Comparison of ENCODE assay signal across 10 mouse cellular contexts in genomic region chr2:26506746-26507280, GRCm38 (mm10). TPM values are rescaled to one million over a fixed set of nuclear protein-coding genes. Genes with fewer than 3 reads are reported as not detected.
DNase-seq lines count a peak whose midpoint lies in the region; ATAC-seq and TF ChIP-seq lines count a peak whose summit lies in the region.
"Had no signal": no experiment of that assay in that cellular context is flagged by ENCODE, and none has a peak within 500 bp of the region (broad histone marks: within the 10 kb centered on the region; RNA-seq: fewer than 3 reads in every experiment).

No protein-coding gene starts in this region.

- no peaks in the 10 kb centered on the region for H3K27me3 ChIP-seq in kidney, adult 2 months (replicated peaks; ENCODE audit: control insufficient read depth, insufficient read depth, low read length)
- H3K27me3 ChIP-seq in forebrain, embryonic 15.5 days, result 0 out of 2 replicates have a peak, but pooled peaks cover 8% of the 10 kb centered on the region
- H3K27me3 ChIP-seq in liver, embryonic 11.5 days (replicated peaks; ENCODE audit: control insufficient read depth, insufficient read depth, low read length), result peaks cover 28% of the 10 kb centered on the region

- no peak for TF ChIP-seq POLR2A in kidney, adult 2 months (IDR thresholded peaks at IDR 0.05; ENCODE audit: low read depth, low read length)

- TF ChIP-seq CTCF in kidney, adult 2 months (conservative IDR thresholded peaks at IDR 0.05; ENCODE audit: insufficient read depth, insufficient read length, low read depth, low read length), result no peak

- H3K27ac ChIP-seq in kidney, adult 2 months (ENCODE audit: insufficient read depth, low read depth, low read length), result peak overlapping the region; percentile 68
- peak overlapping the region; percentile 45; the same call in 1 of the 2 replicates for H3K27ac ChIP-seq in forebrain, embryonic 15.5 days (replicated peaks)
- peak overlapping the region; percentile 13; the same call in 1 of the 2 replicates for H3K27ac ChIP-seq in liver, embryonic 11.5 days (ENCODE audit: low read depth, low read length)

- peaks cover 16% of the 10 kb centered on the region for H3K4me1 ChIP-seq in kidney, adult 2 months (ENCODE audit: control insufficient read depth, insufficient read depth, low read length)
- peaks cover 49% of the 10 kb centered on the region for H3K4me1 ChIP-seq in forebrain, embryonic 15.5 days
- H3K4me1 ChIP-seq in liver, embryonic 11.5 days (replicated peaks; ENCODE audit: control insufficient read depth, insufficient read depth, low read length), result peaks cover 15% of the 10 kb centered on the region

- ATAC-seq in forebrain, embryonic 15.5 days (replicated peaks), result no peak
- no peak for ATAC-seq in liver, embryonic 11.5 days (replicated peaks; ENCODE audit: low FRiP score)
- ATAC-seq in megakaryocyte progenitor cell, adult 5-6 weeks (replicated peaks; ENCODE audit: poor library complexity), result no peak

- 90% methylated on average over 3 of the region's 3 CpGs for WGBS in kidney, adult 2 months
- 83% methylated on average over 3 of the region's 3 CpGs for WGBS in forebrain, embryonic 15.5 days
- WGBS in liver, embryonic 11.5 days, result 89% methylated on average over 3 of the region's 3 CpGs

- H3K9ac ChIP-seq in forebrain, embryonic 15.5 days (replicated peaks), result no peak overlapping the region
- no peak overlapping the region for H3K9ac ChIP-seq in liver, embryonic 11.5 days (ENCODE audit: low read depth, low read length)

- H3K4me3 ChIP-seq in kidney, adult 2 months (ENCODE audit: insufficient read depth, low read depth, low read length), result no peak overlapping the region
- H3K4me3 ChIP-seq in forebrain, embryonic 15.5 days, result no peak overlapping the region
- H3K4me3 ChIP-seq in liver, embryonic 11.5 days (ENCODE audit: low read depth, low read length), result no peak overlapping the region

- DNase-seq in kidney, adult 2 months, result no peak
- no peak for DNase-seq in kidney, adult 18-20 months
- peak; percentile 34 for DNase-seq in R1 (ENCODE audit: low read depth, low spot score)
- DNase-seq in liver, embryonic 11.5 days (ENCODE audit: low spot score), result no peak
- no peak for DNase-seq in Muller cell, postnatal 12 days (ENCODE audit: inconsistent ontology term)
- DNase-seq in gastrocnemius, adult 18-20 months (ENCODE audit: low spot score), result no peak
- DNase-seq: cerebellum, postnatal 36 days had no signal

- no peak overlapping the region for H3K4me2 ChIP-seq in forebrain, embryonic 15.5 days (replicated peaks)
- H3K4me2 ChIP-seq in liver, embryonic 11.5 days, result no peak overlapping the region

- H3K9me3 ChIP-seq in forebrain, embryonic 15.5 days, result no peaks in the 10 kb centered on the region
- H3K9me3 ChIP-seq in liver, embryonic 11.5 days (ENCODE audit: control insufficient read depth, low read length), result no peaks in the 10 kb centered on the region
- H3K9me3 ChIP-seq: G1E had no signal

- H3K36me3 ChIP-seq in kidney, adult 2 months (ENCODE audit: control insufficient read depth, insufficient read depth, low read length), result no peaks in the 10 kb centered on the region
- H3K36me3 ChIP-seq in forebrain, embryonic 15.5 days, result no peaks in the 10 kb centered on the region
- no peaks in the 10 kb centered on the region for H3K36me3 ChIP-seq in liver, embryonic 11.5 days (ENCODE audit: control insufficient read depth, insufficient read depth, low read length)
- H3K36me3 ChIP-seq: G1E had no signal

RNA-seq across cellular contexts. Expression of gene Notch1, which starts 9.7 kb away (rescaled TPM):
- polyA plus RNA-seq in kidney, adult 2 months (2012; rRNA removed), result 16.1 and 17.7 TPM in 2 replicates
- polyA plus RNA-seq in forebrain, embryonic 15.5 days (2015; fragmentation: Nextera tagmentation; extraction: Ambion mirVana), result 22.6 and 26.1 TPM in 2 replicates
- 7.1 and 10.5 TPM in 2 replicates for polyA plus RNA-seq in liver, embryonic 11.5 days (2014; fragmentation: Nextera tagmentation; extraction: Ambion mirVana)
- total RNA-seq in gastrocnemius, adult 18-20 months (2021), result 10 to 100 TPM in 1 of 2 experiments, 1 to 10 TPM in 1; 6.1 to 10.0 TPM
- 15.5 and 19.0 TPM in 2 replicates for total RNA-seq in megakaryocyte progenitor cell, adult 5-6 weeks (2015)
- total RNA-seq in megakaryocyte progenitor cell, adult 5-6 weeks (2017), result 8.8 and 9.3 TPM in 2 replicates

Comparison
In these comparisons a context has a peak if more than half of its experiments do, and no peak if none do; other contexts are left out.
1. H3K27ac ChIP-seq: peak in every context shown above with its lines; median percentile 68 in kidney, adult 2 months; 45 in forebrain, embryonic 15.5 days; 13 in liver, embryonic 11.5 days.